Mouse (Mus musculus) embryonic facial prominence, embryonic 14.5 days (tissue): Measurements from ENCODE around the gene Grik1. TPM values are rescaled to one million over a fixed set of nuclear protein-coding genes. Genes with fewer than 3 reads are reported as not detected.

Experiments used
- ATAC-seq: fragments of 200-750 bp; cut with Nextera tagmentation; 2 replicates; pipeline ENCODE4 v1.8.0; 2017; ENCODE audit warnings: low read depth, moderate number of reproducible peaks, moderate TSS enrichment
- DNase-seq: peaks from one replicate; pipeline ENCODE4 v3.0.0-alpha.2; 2015; ENCODE audit warnings: low spot score
- H3K27ac ChIP-seq: fragments of 300-500 bp; sonication (generic); replicated peaks from 2 replicates; pipeline ENCODE4 v1.5.1; 2014; ENCODE audit warnings: low read depth, mild to moderate bottlenecking, low read length, moderate library complexity
- H3K27me3 ChIP-seq: fragments of 300-500 bp; sonication (generic); replicated peaks from 2 replicates; pipeline ENCODE4 v1.6.1; 2014; ENCODE audit warnings: low read length; ENCODE audit not compliant: control insufficient read depth, insufficient read depth
- H3K36me3 ChIP-seq: fragments of 300-500 bp; sonication (generic); 2 replicates; pipeline ENCODE4 v1.6.1; 2014; ENCODE audit warnings: low read length, mixed read lengths; ENCODE audit not compliant: control insufficient read depth, insufficient read depth
- H3K4me1 ChIP-seq: fragments of 300-500 bp; sonication (generic); 2 replicates; pipeline ENCODE4 v1.6.1; 2014; ENCODE audit warnings: antibody characterized with exemption, low read length; ENCODE audit not compliant: control insufficient read depth, insufficient read depth
- H3K4me2 ChIP-seq: fragments of 300-500 bp; sonication (generic); 2 replicates; pipeline ENCODE4 v1.6.1; 2014; ENCODE audit warnings: low read depth, mild to moderate bottlenecking, low read length, moderate library complexity, mixed read lengths
- H3K4me3 ChIP-seq: fragments of 300-500 bp; sonication (generic); 2 replicates; pipeline ENCODE4 v1.5.1; 2014; ENCODE audit warnings: low read depth, mild to moderate bottlenecking, low read length
- H3K9ac ChIP-seq: fragments of 300-500 bp; sonication (generic); 2 replicates; pipeline ENCODE4 v1.6.1; 2014; ENCODE audit warnings: low read depth, mild to moderate bottlenecking, low read length, moderate library complexity, mixed read lengths
- H3K9me3 ChIP-seq: fragments of 300-500 bp; sonication (generic); 2 replicates; pipeline ENCODE4 v1.6.1; 2016; ENCODE audit warnings: low read length; ENCODE audit not compliant: control insufficient read depth
- WGBS: fragments of 180-500 bp; shearing (Covaris S2); extraction: QIAGEN DNeasy Blood & Tissue Kit; methylation state at CpG from one replicate; pipeline ENCODE4 v1.1.7; 2014; 5-methylcytosine and 5-hydroxymethylcytosine counted together
- polyA plus RNA-seq: library from polyadenylated mRNA; unstranded; fragments of >200 nt; fragmentation: Nextera tagmentation; extraction: Ambion mirVana; gene quantifications from 2 replicates; pipeline ENCODE4 v1.2.1, GENCODE M21; 2014

The Grik1 gene
- polyA plus RNA-seq, 1 experiment from 2014 or later: 5.7 TPM

- DNase-seq: no peak
- no peaks in the 10 kb centered on the region for H3K9me3 ChIP-seq
- no peak overlapping the region for H3K9ac ChIP-seq
- H3K4me3 ChIP-seq: no peak overlapping the region
- H3K27me3 ChIP-seq: no peaks in the 10 kb centered on the region
- no peaks in the 10 kb centered on the region for H3K36me3 ChIP-seq
- no peak overlapping the region for H3K4me2 ChIP-seq
- no peak for ATAC-seq
- WGBS: 84% methylated on average over 10 of the region's 10 CpGs
- H3K27ac ChIP-seq: no peak overlapping the region
- H3K4me1 ChIP-seq: no peaks in the 10 kb centered on the region
Measured at GRCm38 (mm10) chr16:88048121-88048520, 241.9 kb downstream of the Grik1 start.

GRCm38 (mm10) chr16:88044321-88044720 lies 245.7 kb downstream of the Grik1 start:
- H3K4me1 ChIP-seq: peaks cover 6% of the 10 kb centered on the region; the same call in 1 of the 2 replicates
- H3K4me3 ChIP-seq: no peak overlapping the region
- no peak overlapping the region for H3K4me2 ChIP-seq
- ATAC-seq (no peak), DNase-seq (no peak)
- H3K27me3 ChIP-seq: no peaks in the 10 kb centered on the region
- H3K9ac ChIP-seq: no peak overlapping the region
- no peaks in the 10 kb centered on the region for H3K36me3 ChIP-seq
- H3K27ac ChIP-seq: no peak overlapping the region
- WGBS: 96% methylated on average over 4 of the region's 4 CpGs
- H3K9me3 ChIP-seq: no peaks in the 10 kb centered on the region

GRCm38 (mm10) chr16:88042458-88042857 lies 247.6 kb downstream of the Grik1 start:
- no peaks in the 10 kb centered on the region for H3K9me3 ChIP-seq
- H3K4me3 ChIP-seq: no peak overlapping the region
- ATAC-seq (no peak), DNase-seq (peak; percentile 63)
- H3K27me3 ChIP-seq: no peaks in the 10 kb centered on the region
- no peak overlapping the region for H3K9ac ChIP-seq
- H3K4me2 ChIP-seq: no peak overlapping the region
- 21% methylated on average over 6 of the region's 6 CpGs for WGBS
- no peak overlapping the region for H3K27ac ChIP-seq
- H3K36me3 ChIP-seq: no peaks in the 10 kb centered on the region
- H3K4me1 ChIP-seq: peaks cover 6% of the 10 kb centered on the region; the same call in 1 of the 2 replicates

- Histone ChIP-seq H3K27me3 (no peaks in the 10 kb centered on the region), H3K9me3 (no peaks in the 10 kb centered on the region), H3K4me1 (peaks cover 6% of the 10 kb centered on the region; the same call in 1 of the 2 replicates), H3K9ac (no peak overlapping the region), H3K36me3 (no peaks in the 10 kb centered on the region), H3K4me3 (no peak overlapping the region), H3K4me2 (no peak overlapping the region), H3K27ac (no peak overlapping the region)
- no peak for ATAC-seq
- no peak for DNase-seq
- 75% methylated on average over 11 of the region's 11 CpGs for WGBS
Measured at GRCm38 (mm10) chr16:88038503-88039091, 251.5 kb downstream of the Grik1 start.

- 56% methylated on average over 2 of the region's 2 CpGs for WGBS
- Histone ChIP-seq H3K27me3 (no peaks in the 10 kb centered on the region), H3K4me1 (no peaks in the 10 kb centered on the region), H3K27ac (no peak overlapping the region), H3K36me3 (no peaks in the 10 kb centered on the region), H3K4me3 (no peak overlapping the region), H3K4me2 (no peak overlapping the region), H3K9ac (no peak overlapping the region), H3K9me3 (no peaks in the 10 kb centered on the region)
- no peak for ATAC-seq
- no peak for DNase-seq
Measured at GRCm38 (mm10) chr16:87988805-87989204, 301.3 kb downstream of the Grik1 start.

GRCm38 (mm10) chr16:87984201-87984870 lies 305.7 kb downstream of the Grik1 start:
- no peak overlapping the region for H3K9ac ChIP-seq
- H3K4me1 ChIP-seq: no peaks in the 10 kb centered on the region
- no peaks in the 10 kb centered on the region for H3K27me3 ChIP-seq
- H3K4me3 ChIP-seq: no peak overlapping the region
- no peak overlapping the region for H3K27ac ChIP-seq
- DNase-seq (no peak), ATAC-seq (no peak)
- H3K9me3 ChIP-seq: no peaks in the 10 kb centered on the region
- H3K4me2 ChIP-seq: no peak overlapping the region
- no peaks in the 10 kb centered on the region for H3K36me3 ChIP-seq

GRCm38 (mm10) chr16:87974076-87974443 lies 316.0 kb downstream of the Grik1 start:
- H3K9ac ChIP-seq: no peak overlapping the region
- H3K36me3 ChIP-seq: no peaks in the 10 kb centered on the region
- H3K4me2 ChIP-seq: no peak overlapping the region
- no peaks in the 10 kb centered on the region for H3K4me1 ChIP-seq
- ATAC-seq: no peak
- no peak overlapping the region for H3K4me3 ChIP-seq
- no peak for DNase-seq
- H3K27ac ChIP-seq: no peak overlapping the region
- WGBS: 74% methylated on average over 3 of the region's 3 CpGs
- no peaks in the 10 kb centered on the region for H3K9me3 ChIP-seq
- H3K27me3 ChIP-seq: no peaks in the 10 kb centered on the region

- Histone ChIP-seq H3K4me2 (no peak overlapping the region), H3K9ac (no peak overlapping the region), H3K36me3 (no peaks in the 10 kb centered on the region), H3K4me3 (no peak overlapping the region), H3K27me3 (no peaks in the 10 kb centered on the region), H3K27ac (no peak overlapping the region), H3K4me1 (no peaks in the 10 kb centered on the region), H3K9me3 (no peaks in the 10 kb centered on the region)
- WGBS: 81% methylated on average over 2 of the region's 2 CpGs
- no peak for DNase-seq
- ATAC-seq: no peak
Measured at GRCm38 (mm10) chr16:87973394-87974075, 316.5 kb downstream of the Grik1 start.
